Mouse (Mus musculus): ENCODE results near the gene Cpeb4. TPM values are rescaled to one million over a fixed set of nuclear protein-coding genes. Genes with fewer than 3 reads are reported as not detected.

The Cpeb4 gene
- polyA plus RNA-seq, 1 experiment from 2014 or later = 17.0 TPM

DNA sequence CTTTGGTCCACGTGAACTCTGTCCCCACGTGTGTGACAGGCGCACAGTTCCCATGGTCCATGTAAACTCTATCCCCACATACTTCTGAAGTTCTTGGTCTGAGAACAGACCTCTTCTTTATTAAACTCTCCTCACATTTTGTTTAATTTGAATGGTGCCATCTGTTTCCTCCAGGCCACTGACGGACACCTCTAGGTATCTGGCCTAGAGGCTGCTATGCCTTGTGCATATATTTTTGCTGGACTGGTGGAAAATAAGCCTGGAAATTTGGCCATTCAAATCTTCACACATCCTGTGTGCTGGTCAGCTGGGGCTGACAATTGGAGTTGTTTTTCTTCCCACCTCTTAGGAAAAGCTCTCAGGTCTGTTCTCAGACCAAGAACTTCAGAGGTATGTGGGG, 23.3 kb upstream of the Cpeb4 start:
- H3K4me2 ChIP-seq = no peak overlapping the region
- WGBS = 88% methylated on average over 4 of the region's 4 CpGs
- no peak overlapping the region for H3K4me3 ChIP-seq (replicated peaks)
- no peak for ATAC-seq (ENCODE audit: low FRiP score)
- peaks cover 18% of the 10 kb centered on the region for H3K4me1 ChIP-seq
- H3K27ac ChIP-seq (replicated peaks) = no peak overlapping the region
- no peaks in the 10 kb centered on the region for H3K9me3 ChIP-seq (replicated peaks)
- H3K9ac ChIP-seq (replicated peaks) = no peak overlapping the region
- H3K27me3 ChIP-seq (replicated peaks) = no peaks in the 10 kb centered on the region
- no peaks in the 10 kb centered on the region for H3K36me3 ChIP-seq

DNA sequence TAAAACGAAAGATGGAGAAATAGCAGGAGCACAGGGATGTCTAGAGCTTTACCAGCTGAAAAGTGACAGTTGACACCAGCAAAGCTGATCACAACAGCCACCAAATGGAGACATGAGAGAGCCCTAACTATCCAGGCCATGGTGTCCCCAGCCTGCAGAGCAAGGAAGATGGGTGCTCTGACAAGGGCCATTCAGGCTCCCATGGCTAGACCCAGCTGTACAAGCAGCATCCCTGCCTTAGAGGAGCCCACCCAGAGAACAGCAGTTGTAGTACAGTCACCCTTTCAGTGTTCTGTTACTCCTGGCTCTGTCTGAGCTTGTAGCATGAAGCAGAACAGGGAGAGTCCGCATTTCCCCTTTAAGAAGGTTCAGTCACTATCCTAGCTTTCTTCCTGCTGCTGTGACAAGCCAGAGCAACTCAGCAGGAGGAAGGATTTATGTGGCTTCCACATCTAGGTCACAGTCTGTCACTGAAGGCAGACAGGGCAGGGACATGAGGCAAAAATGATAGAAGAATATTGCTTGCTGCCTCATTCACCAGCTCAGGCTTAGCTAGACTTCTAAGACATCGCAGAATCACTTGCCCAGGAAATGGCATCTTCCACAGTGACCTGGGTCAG, 21.7 kb upstream of the Cpeb4 start:
- H3K27me3 ChIP-seq (replicated peaks) = no peaks in the 10 kb centered on the region
- ATAC-seq (ENCODE audit: low FRiP score) = no peak

DNA sequence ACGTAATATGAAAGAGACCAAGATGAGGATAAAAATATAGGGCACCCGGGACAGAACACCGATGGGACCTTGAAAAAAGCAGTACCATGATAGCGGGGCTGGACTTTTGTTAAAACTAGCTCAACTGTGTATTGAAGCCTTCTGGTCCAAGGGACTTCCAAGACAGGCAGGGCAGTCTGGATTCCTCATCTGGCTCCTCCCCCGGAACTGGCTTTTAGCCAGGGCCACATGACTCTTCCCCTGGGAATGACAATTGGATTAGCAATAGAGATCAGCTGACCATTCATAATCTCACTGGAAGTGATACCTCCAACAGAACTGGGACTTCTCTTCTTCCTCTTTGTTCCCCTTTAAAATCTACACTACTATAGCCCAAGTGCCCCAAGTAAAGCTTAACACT, 21.0 kb upstream of the Cpeb4 start:
- Histone ChIP-seq H3K27ac (replicated peaks) (no peak overlapping the region), H3K4me2 (no peak overlapping the region), H3K36me3 (no peaks in the 10 kb centered on the region), H3K9me3 (replicated peaks) (no peaks in the 10 kb centered on the region), H3K4me1 (peaks cover 18% of the 10 kb centered on the region), H3K27me3 (replicated peaks) (no peaks in the 10 kb centered on the region), H3K4me3 (replicated peaks) (no peak overlapping the region), H3K9ac (replicated peaks) (no peak overlapping the region)
- WGBS = 84% methylated on average over 5 of the region's 5 CpGs
- no peak for ATAC-seq (ENCODE audit: low FRiP score)

More for the DNA sequence above, 21.7 kb upstream of the Cpeb4 start:
- Histone ChIP-seq H3K36me3 (no peaks in the 10 kb centered on the region), H3K4me2 (no peak overlapping the region), H3K9ac (replicated peaks) (no peak overlapping the region), H3K27ac (replicated peaks) (no peak overlapping the region), H3K4me1 (peaks cover 18% of the 10 kb centered on the region), H3K4me3 (replicated peaks) (no peak overlapping the region), H3K9me3 (replicated peaks) (no peaks in the 10 kb centered on the region)
- WGBS = 80% methylated on average over 3 of the region's 3 CpGs

DNA sequence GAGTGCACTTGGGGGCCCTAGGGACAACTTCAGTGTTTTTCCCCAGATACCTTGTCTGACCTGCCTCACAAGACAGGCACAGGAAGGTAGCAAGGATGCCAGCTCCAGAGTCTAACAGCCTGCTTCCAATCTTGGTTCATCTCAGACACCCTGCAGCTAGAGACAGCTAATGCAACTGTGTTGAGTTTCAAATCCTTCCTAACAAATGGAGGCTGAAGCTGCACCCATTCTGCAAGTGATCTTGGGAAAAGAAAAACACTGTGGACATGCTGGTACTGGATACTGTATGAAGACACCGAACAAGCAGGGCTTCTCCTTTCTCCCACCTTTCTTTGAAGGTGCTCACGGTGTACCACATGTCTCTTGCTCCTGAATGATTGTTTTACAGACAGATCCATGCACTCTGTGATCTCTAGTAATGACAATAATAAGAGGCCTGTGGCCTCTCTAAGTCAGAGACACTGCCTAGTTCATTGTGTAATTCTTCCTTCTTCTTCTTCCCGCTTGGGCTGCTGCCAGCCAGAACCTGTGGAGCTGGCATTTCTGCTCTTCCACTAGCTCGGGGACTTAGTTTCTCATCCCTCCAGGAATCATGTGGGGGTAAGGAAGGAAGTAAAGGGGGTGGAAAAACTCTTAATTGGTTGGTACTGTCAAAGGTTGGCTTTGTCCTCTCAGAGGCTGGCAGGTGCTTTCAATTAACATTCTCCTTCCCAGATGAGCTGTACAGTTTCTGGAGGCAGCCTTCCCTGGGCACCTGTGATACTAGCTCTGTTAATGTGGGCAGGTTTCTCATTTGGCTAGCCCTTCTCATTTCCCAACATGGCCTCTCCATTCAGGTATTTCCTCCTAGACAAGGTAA, 20.1 kb upstream of the Cpeb4 start:
- WGBS = 83% methylated on average over 4 of the region's 4 CpGs
- H3K9me3 ChIP-seq (replicated peaks) = no peaks in the 10 kb centered on the region
- no peak overlapping the region for H3K9ac ChIP-seq (replicated peaks)
- no peaks in the 10 kb centered on the region for H3K27me3 ChIP-seq (replicated peaks)
- H3K4me2 ChIP-seq = no peak overlapping the region
- no peak for ATAC-seq (ENCODE audit: low FRiP score)
- peaks cover 14% of the 10 kb centered on the region for H3K4me1 ChIP-seq
- H3K27ac ChIP-seq (replicated peaks) = no peak overlapping the region
- H3K4me3 ChIP-seq (replicated peaks) = no peak overlapping the region
- no peaks in the 10 kb centered on the region for H3K36me3 ChIP-seq

DNA sequence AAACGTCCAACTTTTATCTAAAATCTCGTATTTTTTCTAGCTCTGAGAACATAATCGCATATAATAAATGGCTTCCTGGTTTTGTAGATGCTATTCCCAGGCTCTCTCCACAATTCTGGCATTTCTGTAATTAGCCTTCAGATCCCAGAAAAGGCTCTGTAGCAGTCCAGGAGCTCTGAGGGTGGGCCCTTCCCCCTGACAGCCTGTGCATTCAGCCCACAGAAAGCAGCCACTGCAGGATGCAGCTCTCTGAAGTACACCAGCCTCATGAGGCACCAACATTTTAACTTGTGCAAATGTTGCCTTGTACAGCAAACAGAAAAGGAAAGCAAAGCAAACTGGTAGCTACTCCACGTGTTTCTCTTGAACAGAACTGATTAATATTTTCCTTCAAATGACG, 17.1 kb upstream of the Cpeb4 start:
- no peak overlapping the region for H3K27ac ChIP-seq (replicated peaks)
- 80% methylated on average over 5 of the region's 5 CpGs for WGBS
- peaks cover 6% of the 10 kb centered on the region; the same call in 1 of the 2 replicates for H3K4me1 ChIP-seq
- no peaks in the 10 kb centered on the region for H3K36me3 ChIP-seq
- H3K27me3 ChIP-seq (replicated peaks) = no peaks in the 10 kb centered on the region
- H3K4me3 ChIP-seq (replicated peaks) = no peak overlapping the region
- no peak overlapping the region for H3K9ac ChIP-seq (replicated peaks)
- H3K4me2 ChIP-seq = no peak overlapping the region
- ATAC-seq (ENCODE audit: low FRiP score) = no peak
- no peaks in the 10 kb centered on the region for H3K9me3 ChIP-seq (replicated peaks)

DNA sequence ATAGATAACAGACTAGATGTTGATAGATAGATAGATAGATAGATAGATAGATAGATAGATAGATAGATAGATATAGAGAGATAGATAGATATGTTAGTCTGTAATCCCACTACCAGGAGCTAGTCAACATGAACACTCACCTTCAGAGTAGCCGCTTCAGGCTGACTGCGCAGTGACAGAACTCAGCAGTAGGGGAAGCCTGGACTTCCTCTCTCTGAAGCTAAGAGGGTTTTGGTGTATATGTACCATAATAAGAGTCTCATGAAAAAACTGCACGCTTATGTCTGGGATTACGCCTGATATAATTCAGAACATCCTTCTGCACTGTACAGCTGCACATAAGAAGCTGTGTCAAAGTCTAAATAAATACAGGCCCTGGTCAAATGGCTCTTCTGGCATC, 14.5 kb upstream of the Cpeb4 start:
- Histone ChIP-seq H3K4me2 (no peak overlapping the region), H3K27me3 (replicated peaks) (no peaks in the 10 kb centered on the region), H3K9ac (replicated peaks) (no peak overlapping the region), H3K9me3 (replicated peaks) (no peaks in the 10 kb centered on the region), H3K4me3 (replicated peaks) (no peak overlapping the region), H3K36me3 (no peaks in the 10 kb centered on the region), H3K27ac (replicated peaks) (no peak overlapping the region), H3K4me1 (no peaks in the 10 kb centered on the region)
- 93% methylated on average over 4 of the region's 4 CpGs for WGBS
- ATAC-seq (ENCODE audit: low FRiP score) = no peak

DNA sequence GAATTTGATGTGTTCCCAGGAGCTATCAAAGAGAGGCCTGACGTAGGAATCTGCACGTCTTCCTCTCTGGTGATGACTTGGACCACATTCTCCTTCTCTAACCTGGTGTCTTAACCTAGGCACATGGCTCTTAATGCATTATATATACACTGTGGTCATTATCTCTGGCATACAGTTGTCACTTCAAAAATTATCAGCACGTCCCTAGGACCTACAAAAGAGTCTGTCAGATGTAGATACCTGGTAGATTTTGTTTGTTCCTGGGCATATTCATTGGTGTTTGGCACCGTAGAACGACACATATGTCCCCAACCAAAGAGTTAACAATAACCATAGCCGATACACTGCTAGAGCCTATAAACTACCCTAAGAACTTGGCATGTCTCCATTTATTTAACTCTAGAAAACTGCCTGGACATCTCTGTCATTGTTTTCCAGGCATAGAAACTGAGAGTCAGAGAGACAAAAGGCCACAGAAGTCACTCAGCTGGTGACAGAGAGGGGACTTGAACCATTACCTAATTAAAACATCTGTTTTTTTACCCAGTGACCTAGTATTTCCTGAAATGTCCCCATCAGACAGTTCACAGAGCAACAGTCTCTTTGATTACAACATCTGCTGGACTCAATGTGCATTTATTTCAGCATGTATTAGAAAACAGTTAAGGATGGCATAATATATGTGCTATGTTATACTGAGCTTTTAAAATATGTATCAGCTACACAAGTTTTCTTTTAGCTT, 10.7 kb upstream of the Cpeb4 start:
- Histone ChIP-seq H3K9ac (replicated peaks) (no peak overlapping the region), H3K36me3 (no peaks in the 10 kb centered on the region), H3K4me1 (no peaks in the 10 kb centered on the region), H3K27me3 (replicated peaks) (no peaks in the 10 kb centered on the region), H3K9me3 (replicated peaks) (no peaks in the 10 kb centered on the region), H3K4me3 (replicated peaks) (no peak overlapping the region), H3K27ac (replicated peaks) (no peak overlapping the region), H3K4me2 (no peak overlapping the region)
- ATAC-seq (ENCODE audit: low FRiP score) = no peak
- 74% methylated on average over 6 of the region's 6 CpGs for whole genome bisulfite sequencing

DNA sequence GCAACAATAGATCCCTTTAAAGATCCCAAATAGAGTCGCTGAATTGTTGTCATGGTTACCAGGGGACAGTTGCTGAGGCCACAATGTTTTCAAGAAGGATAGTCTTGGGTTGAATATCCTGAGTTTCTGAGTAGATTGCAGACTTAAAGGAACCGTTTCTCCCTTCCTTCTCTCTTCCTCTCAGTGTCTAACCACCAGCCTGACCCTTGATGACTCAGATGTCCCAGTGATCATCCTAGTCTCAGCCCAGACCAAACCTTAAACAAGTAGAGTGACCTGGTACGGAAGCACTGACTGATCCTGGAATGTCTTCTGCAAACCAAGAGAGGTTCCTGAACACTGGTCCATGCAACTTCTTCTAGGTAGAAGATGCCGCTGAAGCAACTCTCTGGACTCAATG, 4.0 kb upstream of the Cpeb4 start:
- no peaks in the 10 kb centered on the region for H3K27me3 ChIP-seq (replicated peaks)
- no peaks in the 10 kb centered on the region for H3K36me3 ChIP-seq
- H3K9ac ChIP-seq (replicated peaks) = no peak overlapping the region
- H3K4me3 ChIP-seq (replicated peaks) = no peak overlapping the region
- H3K27ac ChIP-seq (replicated peaks) = no peak overlapping the region
- H3K4me1 ChIP-seq = peaks cover 14% of the 10 kb centered on the region
- 79% methylated on average over 4 of the region's 4 CpGs for WGBS
- no peak overlapping the region for H3K4me2 ChIP-seq
- no peak for ATAC-seq (ENCODE audit: low FRiP score)
- no peaks in the 10 kb centered on the region for H3K9me3 ChIP-seq (replicated peaks)

DNA sequence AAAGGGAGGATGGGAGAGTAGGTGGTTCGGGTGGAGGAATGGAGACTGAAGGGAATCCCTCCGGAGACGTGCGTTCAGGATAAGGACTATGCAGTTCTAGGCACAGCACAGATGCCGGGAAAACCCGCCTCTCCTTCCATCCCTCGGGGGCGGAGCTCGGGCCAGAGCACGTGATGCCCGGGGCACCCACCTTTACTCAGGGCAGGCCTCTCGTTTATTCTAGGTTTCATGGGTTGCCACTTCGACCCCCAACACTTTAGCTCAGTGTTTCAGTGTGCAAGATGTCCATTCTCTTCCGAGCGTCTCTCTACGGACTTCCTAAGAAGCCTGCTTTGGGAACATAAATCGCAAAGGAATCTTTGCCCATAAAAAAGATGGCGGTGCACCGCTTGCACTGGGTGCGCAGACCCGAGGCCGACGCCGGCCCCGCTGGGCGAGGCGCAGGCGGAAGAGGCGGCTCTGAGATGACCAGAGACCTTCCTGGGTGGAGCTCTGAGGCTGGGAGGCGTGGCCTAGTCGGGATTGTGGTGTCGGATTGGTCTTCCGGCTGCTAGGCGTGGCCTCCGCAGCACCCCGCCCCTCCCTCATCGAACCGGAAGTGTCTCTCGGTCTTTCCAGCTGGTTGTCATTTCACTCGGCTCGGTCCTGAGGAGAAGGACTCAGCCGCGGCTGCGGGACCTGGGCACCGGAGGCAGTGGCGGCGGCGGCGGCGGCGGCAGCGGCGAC, 1.6 kb upstream of the Cpeb4 start:
- ATAC-seq (ENCODE audit: low FRiP score) = peak; percentile 99
- Histone ChIP-seq H3K4me2 (peak overlapping the region; percentile 77), H3K27me3 (replicated peaks) (no peaks in the 10 kb centered on the region), H3K4me1 (peaks cover 22% of the 10 kb centered on the region), H3K4me3 (replicated peaks) (peak overlapping the region; percentile 79), H3K9ac (replicated peaks) (peak overlapping the region; percentile 86), H3K36me3 (no peaks in the 10 kb centered on the region), H3K9me3 (replicated peaks) (no peaks in the 10 kb centered on the region), H3K27ac (replicated peaks) (peak overlapping the region; percentile 97)
- WGBS = under 1% methylated on average over 53 of the region's 53 CpGs

DNA sequence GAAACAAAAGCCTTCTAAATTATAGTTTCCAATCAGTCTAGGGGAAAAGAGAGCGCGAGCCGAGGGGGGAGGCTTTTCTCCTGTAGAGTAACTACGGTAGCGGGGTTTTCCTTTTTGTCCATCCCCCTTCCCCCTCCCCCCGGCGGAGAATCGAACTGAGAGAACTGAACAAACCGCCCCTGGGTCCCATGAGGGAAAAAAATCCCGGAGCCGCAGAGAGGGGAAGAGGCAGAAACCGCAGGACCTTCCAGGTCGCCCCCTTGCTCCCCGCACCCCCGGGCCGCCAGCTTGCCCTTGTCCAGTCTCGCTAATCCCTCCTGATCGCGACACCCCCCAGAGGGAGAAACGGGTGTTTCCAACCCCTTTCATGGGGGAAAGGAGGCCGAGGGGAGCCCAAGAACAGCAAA, 873 bp upstream of the Cpeb4 start:
- H3K4me2 ChIP-seq = peak overlapping the region; percentile 77
- H3K4me1 ChIP-seq = peaks cover 22% of the 10 kb centered on the region
- H3K9ac ChIP-seq (replicated peaks) = peak overlapping the region; percentile 86
- no peaks in the 10 kb centered on the region for H3K27me3 ChIP-seq (replicated peaks)
- H3K9me3 ChIP-seq (replicated peaks) = no peaks in the 10 kb centered on the region
- peak overlapping the region; percentile 85 for H3K27ac ChIP-seq (replicated peaks)
- peak; percentile 3; the same call in 1 of the 2 replicates for ATAC-seq (ENCODE audit: low FRiP score)
- 1% methylated on average over 21 of the region's 21 CpGs for WGBS
- peak overlapping the region; percentile 79 for H3K4me3 ChIP-seq (replicated peaks)
- H3K36me3 ChIP-seq = no peaks in the 10 kb centered on the region

DNA sequence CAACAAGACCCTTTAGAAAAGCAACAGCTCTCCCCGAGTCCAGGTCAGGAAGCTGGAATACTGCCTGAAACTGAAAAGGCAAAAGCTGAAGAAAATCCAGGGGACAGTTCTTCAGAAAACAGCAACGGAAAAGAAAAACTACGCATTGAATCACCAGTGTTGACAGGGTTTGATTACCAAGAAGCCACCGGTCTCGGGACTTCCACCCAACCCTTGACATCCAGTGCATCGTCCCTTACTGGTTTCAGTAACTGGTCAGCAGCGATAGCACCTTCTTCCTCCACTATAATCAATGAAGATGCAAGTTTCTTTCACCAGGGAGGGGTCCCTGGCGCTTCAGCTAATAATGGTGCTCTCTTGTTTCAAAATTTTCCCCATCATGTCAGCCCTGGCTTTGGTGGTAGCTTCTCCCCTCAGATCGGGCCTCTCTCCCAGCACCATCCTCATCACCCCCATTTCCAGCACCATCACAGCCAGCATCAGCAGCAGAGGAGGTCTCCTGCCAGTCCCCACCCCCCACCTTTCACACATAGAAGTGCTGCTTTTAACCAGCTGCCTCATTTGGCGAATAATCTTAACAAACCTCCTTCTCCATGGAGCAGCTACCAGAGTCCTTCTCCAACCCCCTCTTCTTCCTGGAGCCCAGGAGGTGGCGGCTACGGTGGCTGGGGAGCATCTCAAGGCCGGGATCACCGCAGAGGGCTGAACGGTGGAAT, 693 bp downstream of the Cpeb4 start:
- WGBS = 38% methylated on average over 15 of the region's 15 CpGs
- ATAC-seq (ENCODE audit: low FRiP score) = no peak
- H3K9me3 ChIP-seq (replicated peaks) = no peaks in the 10 kb centered on the region

More for the DNA sequence above, 693 bp downstream of the Cpeb4 start:
- no peaks in the 10 kb centered on the region for H3K27me3 ChIP-seq (replicated peaks)
- H3K27ac ChIP-seq (replicated peaks) = peak overlapping the region; percentile 70
- H3K4me3 ChIP-seq (replicated peaks) = peak overlapping the region; percentile 51
- peak overlapping the region; percentile 77 for H3K4me2 ChIP-seq
- H3K36me3 ChIP-seq = no peaks in the 10 kb centered on the region
- H3K9ac ChIP-seq (replicated peaks) = peak overlapping the region; percentile 48
- peaks cover 31% of the 10 kb centered on the region for H3K4me1 ChIP-seq
